Mouse (Mus musculus) megakaryocyte-erythroid progenitor cell, adult 5-6 weeks (primary cell): ENCODE measurements at regions not wholly inside any gene's neighbourhood (a gene's known extent, or its start where the extent isn't known, plus 50 kb on each side); places are given as distances from the start of the nearest gene placed in this dataset.

Experiments
- ATAC-seq: replicated peaks from 2 replicates; pipeline ENCODE4 v1.8.0; 2016; ENCODE audit warnings: mild to moderate bottlenecking, inconsistent platforms; ENCODE audit not compliant: severe bottlenecking, poor library complexity, low FRiP score, low TSS enrichment

GRCm38 (mm10) chr10:102732420-102732819 lies 220.4 kb downstream of the Rassf9 start:
- ATAC-seq: no peak

DNA sequence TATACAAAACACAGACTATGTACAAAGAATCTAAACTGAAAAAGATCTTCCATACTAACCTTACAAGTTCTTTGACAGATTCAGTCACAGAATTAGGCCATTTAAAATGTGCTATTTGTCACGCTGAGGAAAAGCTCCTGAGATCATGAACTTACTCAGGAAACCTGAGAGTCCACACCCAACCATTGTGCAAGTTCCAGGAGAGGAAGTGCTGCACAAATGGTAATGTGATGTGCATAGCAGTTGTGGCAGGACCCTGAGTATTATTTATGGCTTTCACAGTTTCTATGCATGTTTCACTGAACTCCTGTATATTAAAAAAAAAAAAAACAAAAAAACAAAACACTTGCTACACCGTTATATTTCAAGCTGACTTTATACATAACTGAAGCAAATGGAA lies 200.2 kb downstream of the Rassf9 start:
- ATAC-seq: no peak

- ATAC-seq: no peak
Observed at GRCm38 (mm10) chr10:102705848-102706247, 193.8 kb downstream of the Rassf9 start.

DNA sequence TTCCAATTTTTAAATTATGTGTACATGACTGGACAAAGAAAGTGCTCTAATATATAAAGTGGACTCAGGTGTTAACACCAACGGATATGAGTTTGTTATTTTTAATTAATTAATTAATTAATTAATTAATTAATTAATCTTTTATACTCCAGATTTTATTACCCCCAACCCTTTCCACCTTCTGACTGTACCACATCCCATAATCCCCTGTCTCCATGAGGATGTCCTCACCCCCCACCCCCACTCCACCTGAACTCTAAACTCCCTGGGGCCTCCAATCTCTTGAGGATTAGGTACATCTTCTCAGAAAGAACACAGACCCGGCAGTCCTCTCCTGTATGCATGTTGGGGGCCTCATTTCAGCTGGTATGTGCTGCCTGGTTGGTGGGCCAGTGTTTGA lies 182.8 kb downstream of the Rassf9 start:
- no peak for ATAC-seq

DNA sequence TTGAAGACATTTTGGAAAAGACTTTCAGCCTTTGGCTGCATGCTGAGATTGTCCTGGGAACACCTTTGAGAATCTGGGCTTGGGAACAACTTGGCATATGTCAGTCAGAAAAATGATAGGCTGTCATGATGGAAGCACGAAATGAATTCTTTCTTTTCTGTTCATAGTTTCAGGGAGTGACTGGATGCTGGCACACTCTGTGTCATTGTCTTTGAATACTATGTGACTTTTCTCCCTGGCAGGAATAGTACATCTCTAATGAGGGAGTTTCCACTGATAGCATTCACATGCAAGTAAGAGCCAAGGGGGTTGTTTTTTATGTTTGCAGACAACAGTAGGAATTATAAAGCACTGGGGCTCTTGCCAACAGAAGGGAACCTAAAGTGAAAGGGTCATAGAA lies 177.9 kb downstream of the Rassf9 start:
- ATAC-seq: no peak

DNA sequence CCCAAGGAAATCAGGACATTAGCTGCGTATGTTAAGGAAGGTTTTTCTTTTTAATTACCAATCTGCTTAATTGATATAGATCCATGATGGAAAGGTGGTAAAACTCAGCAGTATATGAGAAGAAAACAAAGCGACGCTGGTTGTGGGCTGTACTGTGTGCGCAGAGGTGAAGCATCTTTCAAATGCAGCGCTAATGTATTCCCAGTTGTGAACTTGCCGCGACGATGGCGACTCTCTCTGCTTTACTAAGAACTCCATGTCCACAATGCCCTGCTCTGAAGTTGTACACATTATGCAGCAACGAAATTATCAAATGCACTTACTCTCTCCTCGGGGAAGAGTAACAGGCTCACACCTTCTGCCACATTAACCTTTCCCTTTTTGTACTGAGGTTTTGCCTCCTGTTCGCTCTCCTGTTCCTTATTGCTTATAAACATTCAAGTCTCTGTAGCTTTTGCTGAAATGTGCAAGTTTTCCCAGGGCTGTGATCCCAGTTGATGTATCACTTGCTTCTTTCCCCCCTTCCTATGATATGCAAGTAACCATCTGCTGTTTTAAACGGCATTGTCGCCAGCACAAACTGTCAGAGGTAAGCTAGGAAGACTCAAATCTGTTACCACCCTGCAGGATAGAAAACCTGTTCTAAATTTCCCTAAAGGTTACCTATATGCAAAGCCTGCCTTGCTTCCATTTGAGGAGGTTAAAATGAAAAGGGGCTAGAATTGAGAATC lies 174.8 kb downstream of the Rassf9 start:
- no peak for ATAC-seq

- no peak for ATAC-seq
Observed at GRCm38 (mm10) chr10:102685833-102686434, 173.9 kb downstream of the Rassf9 start.

- ATAC-seq: no peak
Observed at GRCm38 (mm10) chr10:102667359-102667758, 155.3 kb downstream of the Rassf9 start.

- ATAC-seq: no peak
Observed at GRCm38 (mm10) chr10:102659683-102660082, 147.7 kb downstream of the Rassf9 start.

DNA sequence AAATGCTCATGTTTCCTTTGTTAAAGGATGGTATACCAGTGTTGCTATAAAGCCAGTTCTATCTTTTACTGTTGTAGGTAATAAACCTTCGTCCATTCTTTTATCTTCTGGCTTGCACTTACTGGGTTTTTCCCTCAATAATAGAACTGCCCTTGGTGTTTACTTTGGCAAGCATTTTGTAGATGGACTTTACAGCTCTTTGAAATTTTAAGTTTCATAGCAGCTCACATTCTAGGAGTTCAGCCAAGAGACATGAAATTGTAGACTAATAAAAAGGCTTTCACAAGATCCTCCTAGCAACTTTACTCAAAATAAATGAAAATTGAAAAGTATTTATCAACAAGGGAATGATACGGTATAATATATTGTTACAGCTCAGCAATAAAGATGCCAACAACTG lies 124.5 kb downstream of the Rassf9 start:
- ATAC-seq: no peak

GRCm38 (mm10) chr10:102633438-102633837 lies 121.4 kb downstream of the Rassf9 start:
- no peak for ATAC-seq

DNA sequence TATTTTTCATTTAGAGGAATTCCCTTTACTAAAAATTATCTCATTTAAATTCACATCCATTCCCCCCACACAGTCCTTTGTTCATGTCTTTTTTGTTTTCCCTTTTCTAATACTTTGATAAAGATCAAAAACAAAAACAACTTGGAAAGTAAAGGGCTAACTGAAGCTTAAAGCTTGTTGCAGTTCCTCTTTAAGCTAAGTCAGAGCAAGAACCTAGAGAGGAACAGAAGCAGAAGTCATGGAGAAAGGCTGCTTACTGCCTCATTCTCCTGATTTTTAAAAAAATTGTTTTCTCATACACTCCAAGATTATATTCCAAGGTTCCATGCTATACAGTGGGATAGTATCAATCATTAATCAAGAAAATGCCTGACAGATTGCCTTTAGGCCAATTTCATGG lies 116.6 kb downstream of the Rassf9 start:
- no peak for ATAC-seq

DNA sequence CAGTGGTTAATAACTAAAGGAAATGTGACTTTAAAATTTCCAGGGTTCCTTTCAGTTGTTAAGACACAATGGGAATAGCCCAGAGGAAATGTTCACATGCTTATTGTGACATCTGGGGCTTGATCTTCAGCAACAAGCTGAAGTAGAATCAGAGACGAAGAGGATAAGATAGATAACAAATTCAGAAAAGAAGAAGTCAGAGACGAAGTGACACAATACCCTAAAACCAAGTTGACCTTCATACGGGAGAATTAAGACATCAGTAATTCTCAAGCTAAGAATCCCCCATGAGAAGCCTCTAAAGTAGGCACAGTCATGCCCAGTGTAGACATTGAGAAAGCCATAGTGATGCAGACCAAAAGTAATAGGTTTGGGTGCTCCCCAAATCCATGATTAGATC lies 111.9 kb downstream of the Rassf9 start:
- ATAC-seq: no peak

- ATAC-seq: no peak
Observed at GRCm38 (mm10) chr10:102622583-102623008, 110.6 kb downstream of the Rassf9 start.

DNA sequence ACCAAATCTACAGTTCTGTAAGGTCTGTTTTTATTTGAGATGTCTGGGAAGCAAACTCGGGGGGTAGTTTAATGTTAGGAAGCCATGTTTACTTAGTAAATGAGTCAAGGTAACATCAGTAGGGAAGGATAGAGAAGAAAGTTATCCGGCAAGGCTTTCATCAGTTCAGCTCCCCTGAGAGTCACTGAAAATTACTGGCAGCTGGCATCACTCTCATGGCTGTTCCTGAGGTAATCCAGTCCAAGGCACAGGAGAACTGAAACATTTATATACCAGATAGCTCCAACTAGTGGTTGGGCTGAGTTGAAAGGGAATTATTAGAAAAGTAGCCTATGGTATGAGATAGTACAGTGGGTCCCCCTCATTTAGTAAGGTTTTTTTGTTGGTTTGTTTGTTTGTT lies 106.7 kb downstream of the Rassf9 start:
- no peak for ATAC-seq

- no peak for ATAC-seq
Observed at GRCm38 (mm10) chr10:102615962-102616595, 104.1 kb downstream of the Rassf9 start.
